Mouse (Mus musculus) kidney, adult 2 months (tissue): ENCODE measurements around the gene Tsga10ip. TPM values are rescaled to one million over a fixed set of nuclear protein-coding genes. Genes with fewer than 3 reads are reported as not detected.
A peak's percentile ranks its signal among the peaks of the same experiment; 100 is the strongest.

ENCODE experiments used
- DNase-seq: peaks from one replicate; pipeline ENCODE4 v3.0.0; 2021
- H3K27ac ChIP-seq: fragments of 200-500 bp; 2 replicates; pipeline ENCODE4 v1.5.1; 2012; ENCODE audit warnings: low read depth, low read length, control low read depth, inconsistent platforms; ENCODE audit not compliant: insufficient read depth
- H3K27me3 ChIP-seq: fragments of 200-500 bp; replicated peaks from 2 replicates; pipeline ENCODE4 v1.6.1; 2012; ENCODE audit warnings: mild to moderate bottlenecking, moderate library complexity, low read length, inconsistent platforms; ENCODE audit not compliant: control insufficient read depth, insufficient read depth
- H3K36me3 ChIP-seq: fragments of 200-500 bp; 2 replicates; pipeline ENCODE4 v1.6.1; 2012; ENCODE audit warnings: mild to moderate bottlenecking, moderate library complexity, low read length, inconsistent platforms; ENCODE audit not compliant: control insufficient read depth, insufficient read depth
- H3K4me1 ChIP-seq: fragments of 200-500 bp; 2 replicates; pipeline ENCODE4 v1.6.1; 2011; ENCODE audit warnings: low read length; ENCODE audit not compliant: control insufficient read depth, insufficient read depth
- H3K4me3 ChIP-seq: fragments of 200-500 bp; 2 replicates; pipeline ENCODE4 v1.5.1; 2011; ENCODE audit warnings: mild to moderate bottlenecking, low read depth, low read length, control low read depth; ENCODE audit not compliant: insufficient read depth
- CTCF ChIP-seq: fragments of 200-500 bp; conservative IDR thresholded peaks from 2 replicates; pipeline ENCODE4 v1.5.1; 2011; ENCODE audit warnings: low read depth, mild to moderate bottlenecking, control low read depth, low read length, moderate library complexity, mixed read lengths; ENCODE audit not compliant: insufficient read depth, insufficient read length
- POLR2A ChIP-seq: fragments of 200-500 bp; IDR thresholded peaks from one replicate; pipeline ENCODE4 v1.6.1; 2011; ENCODE audit warnings: low read depth, low read length, control low read depth
- WGBS: fragments of 180-500 bp; shearing (Covaris S2); methylation state at CpG from one replicate; pipeline ENCODE4 v1.1.7; 2018; 5-methylcytosine and 5-hydroxymethylcytosine counted together
- polyA plus RNA-seq: library from polyadenylated mRNA; depleted of rRNA; stranded (reverse); fragments of >200 nt; gene quantifications from 2 replicates; pipeline ENCODE4 v1.2.3, GENCODE M21; 2012

Gene Tsga10ip
- polyA plus RNA-seq, 1 experiment = 0.06 TPM

GRCm38 (mm10) chr19:5444371-5444908, 42.1 kb upstream of the Tsga10ip start:
- Histone ChIP-seq H3K36me3 (no peaks in the 10 kb centered on the region), H3K4me3 (no peak overlapping the region), H3K4me1 (0 out of 2 replicates have a peak, but pooled peaks cover 10% of the 10 kb centered on the region), H3K27me3 (peaks cover 4% of the 10 kb centered on the region), H3K27ac (no peak overlapping the region)
- DNase-seq = no peak
- 58% methylated on average over 9 of the region's 9 CpGs for WGBS
- TF ChIP-seq CTCF = no peak
- TF ChIP-seq POLR2A = no peak

GRCm38 (mm10) chr19:5433951-5434350, 31.6 kb upstream of the Tsga10ip start:
- Histone ChIP-seq H3K27ac (peak overlapping the region; percentile 10; the same call in 1 of the 2 replicates), H3K4me1 (peaks cover 9% of the 10 kb centered on the region; the same call in 1 of the 2 replicates), H3K36me3 (no peaks in the 10 kb centered on the region), H3K4me3 (no peak overlapping the region), H3K27me3 (no peaks in the 10 kb centered on the region)
- TF ChIP-seq POLR2A = no peak
- no peak for TF ChIP-seq CTCF
- 69% methylated on average over 7 of the region's 7 CpGs for WGBS
- DNase-seq = no peak

GRCm38 (mm10) chr19:5432992-5433852, 30.9 kb upstream of the Tsga10ip start:
- TF ChIP-seq CTCF (peak; percentile 65), POLR2A (no peak)
- WGBS = 2% methylated on average over 16 of the region's 16 CpGs
- DNase-seq = peak; percentile 83
- Histone ChIP-seq H3K4me1 (peaks cover 9% of the 10 kb centered on the region; the same call in 1 of the 2 replicates), H3K27me3 (no peaks in the 10 kb centered on the region), H3K27ac (peak overlapping the region; percentile 49), H3K4me3 (peak overlapping the region; percentile 48), H3K36me3 (no peaks in the 10 kb centered on the region)

GRCm38 (mm10) chr19:5431911-5432464, 29.7 kb upstream of the Tsga10ip start:
- no peak overlapping the region for H3K27ac ChIP-seq
- WGBS = 81% methylated on average over 4 of the region's 4 CpGs
- no peaks in the 10 kb centered on the region; the same call in 1 of the 2 replicates for H3K36me3 ChIP-seq
- H3K4me3 ChIP-seq = no peak overlapping the region
- no peak for DNase-seq
- peaks cover 9% of the 10 kb centered on the region; the same call in 1 of the 2 replicates for H3K4me1 ChIP-seq
- H3K27me3 ChIP-seq = no peaks in the 10 kb centered on the region
- TF ChIP-seq POLR2A = no peak
- TF ChIP-seq CTCF = no peak

- DNase-seq = no peak
- 73% methylated on average over 1 of the region's 1 CpGs for WGBS
- H3K4me1 ChIP-seq = peaks cover 20% of the 10 kb centered on the region
- TF ChIP-seq POLR2A = no peak
- no peak for TF ChIP-seq CTCF
- no peak overlapping the region for H3K4me3 ChIP-seq
- no peak overlapping the region for H3K27ac ChIP-seq
- H3K36me3 ChIP-seq = no peaks in the 10 kb centered on the region; the same call in 1 of the 2 replicates
- H3K27me3 ChIP-seq = no peaks in the 10 kb centered on the region
Measured at GRCm38 (mm10) chr19:5430408-5430807, 28.1 kb upstream of the Tsga10ip start.

GRCm38 (mm10) chr19:5429806-5430205, 27.5 kb upstream of the Tsga10ip start:
- no peak for TF ChIP-seq CTCF
- no peak for TF ChIP-seq POLR2A
- 42% methylated on average over 8 of the region's 8 CpGs for WGBS
- H3K36me3 ChIP-seq = no peaks in the 10 kb centered on the region; the same call in 1 of the 2 replicates
- no peak overlapping the region for H3K4me3 ChIP-seq
- peaks cover 20% of the 10 kb centered on the region for H3K4me1 ChIP-seq
- H3K27me3 ChIP-seq = no peaks in the 10 kb centered on the region
- peak; percentile 92 for DNase-seq
- no peak overlapping the region for H3K27ac ChIP-seq

- Histone ChIP-seq H3K36me3 (no peaks in the 10 kb centered on the region; the same call in 1 of the 2 replicates), H3K4me1 (peaks cover 20% of the 10 kb centered on the region), H3K4me3 (no peak overlapping the region), H3K27me3 (no peaks in the 10 kb centered on the region), H3K27ac (no peak overlapping the region)
- TF ChIP-seq POLR2A (no peak), CTCF (no peak)
- 74% methylated on average over 4 of the region's 4 CpGs for WGBS
- DNase-seq = no peak
Measured at GRCm38 (mm10) chr19:5429219-5429618, 26.9 kb upstream of the Tsga10ip start.
